Mouse (Mus musculus) urinary bladder, adult 2 months (tissue): ENCODE measurements around the gene Tmem121. TPM values are rescaled to one million over a fixed set of nuclear protein-coding genes. Genes with fewer than 3 reads are reported as not detected.
"Not testable (repeated sequence)": the region's sequence is repeated elsewhere in the genome, so short reads cannot be mapped to it uniquely, and the experiment has no call there.

Experiments used
- DNase-seq: peaks from one replicate; pipeline ENCODE4 v3.0.0; 2022; ENCODE audit warnings: low spot score
- polyA plus RNA-seq: library from polyadenylated mRNA; depleted of rRNA; stranded (reverse); fragments of >200 nt; gene quantifications from 2 replicates; pipeline ENCODE4 v1.2.3, GENCODE M21; 2012

Tmem121 gene
- polyA plus RNA-seq, 1 experiment, result 0.98 TPM

- no peak for DNase-seq
Measured at GRCm38 (mm10) chr12:113186326-113187010, 738 bp downstream of the Tmem121 start.

GRCm38 (mm10) chr12:113187011-113187375 is 1.3 kb downstream of the Tmem121 start:
- no peak for DNase-seq

- DNase-seq, result peak; percentile 52
Measured at GRCm38 (mm10) chr12:113187584-113188295, 2.0 kb downstream of the Tmem121 start.

- DNase-seq, result no peak
Measured at GRCm38 (mm10) chr12:113188349-113189055, 2.8 kb downstream of the Tmem121 start.

- DNase-seq, result no peak
Measured at GRCm38 (mm10) chr12:113193423-113193822, 7.7 kb downstream of the Tmem121 start.

GRCm38 (mm10) chr12:113199132-113199531 is 13.4 kb downstream of the Tmem121 start:
- DNase-seq, result not testable (repeated sequence)

GRCm38 (mm10) chr12:113201301-113201700 is 15.6 kb downstream of the Tmem121 start:
- DNase-seq, result no peak

- DNase-seq, result no peak
Measured at GRCm38 (mm10) chr12:113202008-113202407, 16.3 kb downstream of the Tmem121 start.

- DNase-seq, result no peak
Measured at GRCm38 (mm10) chr12:113203522-113203921, 17.8 kb downstream of the Tmem121 start.

GRCm38 (mm10) chr12:113205251-113205942 is 19.7 kb downstream of the Tmem121 start:
- DNase-seq, result no peak

- DNase-seq, result no peak
Measured at GRCm38 (mm10) chr12:113207737-113208136, 22.0 kb downstream of the Tmem121 start.

- DNase-seq, result no peak
Measured at GRCm38 (mm10) chr12:113210586-113211378, 25.1 kb downstream of the Tmem121 start.

GRCm38 (mm10) chr12:113211772-113212171 is 26.0 kb downstream of the Tmem121 start:
- DNase-seq, result no peak

GRCm38 (mm10) chr12:113212326-113212924 is 26.7 kb downstream of the Tmem121 start:
- no peak for DNase-seq

- DNase-seq, result no peak
Measured at GRCm38 (mm10) chr12:113213226-113213625, 27.5 kb downstream of the Tmem121 start.

GRCm38 (mm10) chr12:113214072-113214808 is 28.5 kb downstream of the Tmem121 start:
- DNase-seq, result no peak

GRCm38 (mm10) chr12:113214972-113215666 is 29.4 kb downstream of the Tmem121 start:
- DNase-seq, result no peak

GRCm38 (mm10) chr12:113215667-113216346 is 30.1 kb downstream of the Tmem121 start:
- DNase-seq, result peak; percentile 61
